Mouse (Mus musculus) frontal cortex, postnatal 14 days (tissue): ENCODE measurements around the gene Mvk.

Experiments
- DNase-seq, 2 experiments: peaks; one replicate each; pipeline ENCODE4 v3.0.0; 2022; ENCODE audit warnings: low spot score in 2 of 2

Gene Mvk

DNA sequence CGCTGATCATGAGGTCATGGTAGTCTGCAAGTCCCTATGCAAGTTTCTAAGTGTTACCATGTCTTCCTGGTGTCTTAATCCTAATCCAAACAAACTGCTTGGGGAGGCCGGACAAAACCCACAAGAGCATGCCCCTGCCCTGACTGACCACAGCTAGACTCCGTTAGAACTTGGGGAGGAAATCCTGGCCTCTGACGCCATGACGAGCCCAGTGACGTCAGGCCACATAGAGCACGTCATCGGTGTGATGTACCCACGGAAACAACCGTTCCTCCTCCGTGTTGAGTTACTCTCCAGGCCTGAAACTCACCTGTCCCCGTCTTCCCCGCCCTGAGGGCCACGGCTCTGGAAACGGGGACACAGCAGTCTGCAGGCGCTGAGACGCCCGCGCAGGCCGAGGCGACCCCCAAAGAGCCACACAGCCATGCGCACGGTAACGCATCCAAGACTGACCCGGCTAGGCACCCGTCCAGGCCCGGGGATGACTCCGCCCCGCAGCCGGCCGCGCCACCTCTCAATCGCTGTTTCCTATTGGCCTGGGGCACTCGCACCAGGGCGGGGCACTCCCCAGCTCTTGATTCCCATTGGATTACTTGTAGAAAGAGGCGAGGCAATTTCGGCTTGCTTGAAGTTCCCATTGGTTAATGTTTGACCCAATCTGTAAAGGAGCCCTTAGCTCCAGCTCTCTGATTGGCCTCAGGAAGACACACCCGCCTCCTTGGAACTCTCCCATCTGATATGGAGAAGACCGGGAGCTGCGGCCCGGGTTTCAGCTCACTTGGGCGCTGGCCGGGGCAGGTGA is at the start of gene Mvk, which contains the start of gene Mmab:
Mvk (plus strand) TSS at position 704 of the 802 bp plus-strand sequence.
Mmab (minus strand) TSS at position 495 of the 802 bp plus-strand sequence.
- peak; percentile 99 for DNase-seq

DNA sequence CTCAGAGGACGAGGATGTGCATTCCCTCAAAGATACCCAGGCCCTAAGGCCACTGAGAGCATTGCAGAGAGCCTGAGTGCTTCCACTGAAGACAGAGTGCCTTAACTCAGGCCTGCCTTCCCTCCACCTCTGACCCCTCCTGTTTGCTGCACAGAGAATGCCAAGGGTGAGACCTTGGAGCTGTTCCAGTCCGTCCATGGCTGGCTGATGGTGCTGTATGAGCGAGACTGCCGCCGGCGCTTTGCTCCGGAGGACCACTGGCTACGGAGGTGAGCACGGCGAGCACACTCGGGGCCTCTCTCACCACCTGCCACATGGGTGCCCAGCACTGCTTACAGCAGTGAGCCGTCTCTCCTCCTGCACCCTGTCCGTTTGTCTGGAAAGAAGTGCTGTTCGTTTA is 37.5 kb upstream of the Mvk start:
- DNase-seq: no peak

DNA sequence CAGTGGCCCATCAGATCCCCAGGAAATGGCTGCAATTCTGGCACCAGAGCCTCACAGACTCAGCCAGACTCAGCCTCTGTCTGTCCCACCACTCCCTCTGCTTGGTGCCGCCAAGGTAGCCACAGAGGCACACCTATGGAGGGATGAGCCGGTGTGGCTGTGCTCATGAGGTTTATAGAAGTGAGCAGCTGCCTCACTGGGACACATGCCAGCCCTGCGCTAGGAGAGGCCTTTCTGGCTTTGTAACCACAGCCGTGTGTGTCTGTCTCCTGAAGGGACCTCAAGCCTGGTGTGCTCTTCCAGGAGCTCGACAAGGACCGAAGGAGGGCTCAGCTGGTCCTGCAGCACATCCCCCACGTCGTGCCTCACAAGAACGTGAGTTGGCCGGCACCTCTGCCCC is 36.8 kb upstream of the Mvk start:
- DNase-seq: no peak

DNA sequence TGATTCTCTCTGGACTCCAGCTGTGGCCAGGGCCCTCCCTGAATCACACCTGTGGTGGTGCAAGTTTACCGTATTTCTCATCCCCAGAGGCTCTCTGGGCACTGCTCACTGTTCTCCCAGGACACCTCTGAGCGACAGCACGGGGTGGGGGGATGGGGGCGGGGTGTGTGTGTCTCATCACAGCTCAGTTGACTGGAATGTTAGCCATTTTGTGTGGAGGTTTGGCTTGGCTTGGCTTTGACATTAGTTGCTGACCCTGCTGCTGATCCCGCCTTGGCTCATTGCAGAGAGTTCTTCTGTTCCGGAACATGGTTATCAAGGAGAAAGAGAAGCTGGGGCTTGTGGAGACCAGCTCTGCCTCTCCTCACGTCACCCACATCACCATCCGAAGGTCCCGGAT is 36.3 kb upstream of the Mvk start:
- DNase-seq: no peak

DNA sequence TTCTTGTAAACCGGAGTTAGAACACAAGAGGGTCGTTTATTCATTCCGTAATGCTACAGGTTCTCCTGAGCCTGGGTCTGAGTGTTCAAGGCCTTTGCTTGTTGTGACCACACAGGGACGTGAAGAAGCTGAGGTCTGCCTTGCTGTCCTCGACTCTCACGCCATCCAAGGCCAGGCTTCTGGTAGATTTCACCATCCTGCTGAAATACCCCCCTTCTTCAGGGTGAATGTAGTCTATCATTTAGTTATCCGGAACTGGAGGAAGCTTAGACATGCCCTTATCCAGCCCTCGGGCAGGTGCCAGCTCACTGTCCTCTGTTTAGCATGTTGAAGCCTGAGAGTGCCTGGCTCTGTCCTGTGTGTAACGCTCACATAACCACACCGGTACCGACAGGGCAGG is 35.2 kb upstream of the Mvk start:
- no peak for DNase-seq

DNA sequence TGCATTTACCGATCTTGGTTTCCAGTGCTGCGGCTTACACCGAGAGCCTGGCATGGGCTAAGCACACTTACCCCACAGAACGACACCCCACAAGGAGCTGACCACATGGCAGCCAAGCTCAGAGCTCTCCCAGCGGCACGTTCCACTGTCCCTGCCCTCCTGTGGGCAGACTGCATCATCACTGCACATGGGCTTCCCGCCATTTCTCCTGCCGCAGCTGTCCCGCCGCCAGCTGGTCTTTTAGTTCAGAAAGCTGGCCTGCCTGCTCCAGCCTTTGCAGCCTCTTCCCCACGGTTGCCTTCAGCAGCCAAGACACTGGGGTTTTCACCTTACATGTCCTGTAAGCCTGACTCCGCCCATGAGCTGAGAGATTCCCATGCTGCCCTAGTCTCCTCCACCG is 33.6 kb upstream of the Mvk start:
- DNase-seq: no peak

DNA sequence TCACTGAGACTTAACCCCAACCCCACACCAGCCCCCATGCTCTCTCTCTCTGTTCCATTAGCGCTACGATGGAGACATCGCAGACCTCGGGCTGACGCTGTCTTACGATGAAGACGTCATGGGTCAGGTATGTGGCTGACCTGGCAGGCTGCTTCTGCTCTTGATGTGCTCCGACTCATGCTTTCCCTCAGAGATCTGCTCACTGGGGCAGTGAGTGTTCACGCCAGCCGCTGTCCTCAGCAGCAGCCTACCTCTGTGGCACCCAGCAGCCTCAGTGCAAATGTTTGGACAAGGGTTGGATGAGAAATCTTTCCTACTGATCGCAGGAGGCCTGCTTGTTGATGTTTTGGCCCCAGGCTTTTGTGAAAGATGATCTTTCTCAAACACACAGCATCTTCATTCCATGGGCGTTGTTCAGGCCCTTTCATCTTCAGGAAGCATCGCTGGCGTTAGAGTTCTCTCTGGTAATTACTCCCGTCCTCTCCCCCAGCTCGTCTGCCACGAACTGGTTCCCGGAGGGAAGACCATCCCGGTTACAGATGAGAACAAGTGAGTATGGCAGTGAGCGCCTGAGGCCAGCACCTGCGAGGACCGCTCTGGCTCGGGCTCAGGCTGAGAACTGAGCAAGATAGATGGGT is 31.6 kb upstream of the Mvk start:
- no peak for DNase-seq

DNA sequence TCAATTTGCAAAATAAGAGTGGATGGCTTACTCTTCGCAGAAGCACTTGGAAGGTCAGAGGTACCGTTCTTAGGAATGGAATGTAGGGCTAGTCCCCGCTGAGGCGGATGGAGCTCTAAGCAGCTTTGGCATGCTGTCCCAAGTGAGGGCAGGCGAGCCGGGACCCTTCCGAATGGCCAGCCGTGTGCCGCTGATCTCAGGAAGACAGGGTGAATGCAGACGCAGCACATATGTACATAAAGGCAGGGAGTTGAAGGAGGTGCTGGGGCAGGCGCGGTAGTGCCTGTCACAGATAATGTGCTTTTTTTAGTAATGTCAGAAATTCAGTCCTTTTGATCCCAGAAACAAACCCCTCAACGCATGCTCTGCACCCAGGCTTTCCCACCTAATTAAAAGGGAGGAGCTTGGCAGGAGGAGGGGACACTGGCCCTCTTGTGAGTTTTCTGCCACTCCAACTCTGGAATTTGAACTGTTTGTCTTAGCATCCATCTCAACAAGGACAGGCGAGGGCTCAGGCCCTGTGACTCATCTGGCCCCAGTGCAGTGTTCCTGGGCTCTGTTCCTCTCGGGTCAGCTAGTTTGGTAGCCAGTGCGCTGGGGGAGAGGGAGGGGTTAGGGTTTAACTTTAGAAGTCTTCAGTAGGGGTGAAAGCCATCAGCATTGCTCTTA is 30.9 kb upstream of the Mvk start:
- DNase-seq: no peak

DNA sequence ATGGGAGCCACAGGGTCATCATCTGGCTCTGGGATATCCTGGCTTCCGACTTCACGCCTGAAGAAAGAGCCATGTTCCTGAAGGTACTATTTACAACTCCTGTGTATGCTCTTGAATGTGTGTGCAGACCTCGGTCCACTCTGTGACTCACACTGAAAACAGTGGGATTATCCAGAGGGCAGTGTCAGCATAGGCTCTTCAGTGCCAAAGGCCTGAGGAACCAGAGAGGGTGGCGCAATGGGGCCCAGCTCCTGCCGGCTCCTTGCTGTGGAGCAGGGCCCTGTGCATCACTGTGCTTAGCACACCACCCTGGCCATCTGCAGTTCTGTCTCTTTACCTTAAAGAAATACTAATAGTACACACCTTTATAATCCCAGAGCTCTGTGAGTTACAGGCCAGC is 28.5 kb upstream of the Mvk start:
- no peak for DNase-seq

DNA sequence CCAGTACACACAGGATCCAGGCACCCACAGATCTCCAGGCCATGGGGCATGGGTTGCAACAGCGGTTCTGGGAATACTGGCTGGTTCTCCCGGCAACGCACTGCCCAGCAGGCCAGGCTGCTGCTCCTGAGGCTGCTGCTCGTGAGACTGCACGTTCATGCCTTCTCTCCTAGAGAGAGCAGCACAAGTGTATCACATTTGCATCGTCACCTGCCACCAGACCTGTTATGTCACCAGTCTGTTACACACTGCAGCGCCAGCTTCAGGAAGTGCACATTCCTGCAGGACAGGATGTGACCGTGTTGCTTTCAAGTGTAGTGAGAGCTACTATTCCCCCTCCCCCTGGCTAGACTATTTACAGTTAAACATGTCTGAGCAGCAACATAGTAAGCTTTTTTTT is 27.2 kb upstream of the Mvk start:
- no peak for DNase-seq

DNA sequence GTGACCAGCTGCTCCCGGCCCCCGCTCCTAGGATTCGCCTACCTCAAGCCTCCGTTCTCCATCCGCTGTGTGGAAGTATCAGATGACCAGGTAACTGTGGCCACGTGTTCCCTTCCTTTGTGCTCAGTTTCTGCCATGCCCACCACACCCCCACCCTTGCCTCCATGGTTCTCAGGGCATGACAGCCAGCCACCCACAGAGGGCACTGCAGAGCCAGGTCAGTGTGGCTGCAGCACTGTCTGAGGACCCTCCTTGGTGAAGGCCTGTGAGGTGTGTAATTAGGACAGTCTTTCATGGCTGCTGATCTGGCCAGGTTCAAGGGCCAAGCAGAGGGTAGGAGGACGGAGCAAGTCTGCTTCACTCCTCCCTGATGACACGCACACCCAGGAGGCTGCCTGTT is 25.5 kb upstream of the Mvk start:
- DNase-seq: no peak

DNA sequence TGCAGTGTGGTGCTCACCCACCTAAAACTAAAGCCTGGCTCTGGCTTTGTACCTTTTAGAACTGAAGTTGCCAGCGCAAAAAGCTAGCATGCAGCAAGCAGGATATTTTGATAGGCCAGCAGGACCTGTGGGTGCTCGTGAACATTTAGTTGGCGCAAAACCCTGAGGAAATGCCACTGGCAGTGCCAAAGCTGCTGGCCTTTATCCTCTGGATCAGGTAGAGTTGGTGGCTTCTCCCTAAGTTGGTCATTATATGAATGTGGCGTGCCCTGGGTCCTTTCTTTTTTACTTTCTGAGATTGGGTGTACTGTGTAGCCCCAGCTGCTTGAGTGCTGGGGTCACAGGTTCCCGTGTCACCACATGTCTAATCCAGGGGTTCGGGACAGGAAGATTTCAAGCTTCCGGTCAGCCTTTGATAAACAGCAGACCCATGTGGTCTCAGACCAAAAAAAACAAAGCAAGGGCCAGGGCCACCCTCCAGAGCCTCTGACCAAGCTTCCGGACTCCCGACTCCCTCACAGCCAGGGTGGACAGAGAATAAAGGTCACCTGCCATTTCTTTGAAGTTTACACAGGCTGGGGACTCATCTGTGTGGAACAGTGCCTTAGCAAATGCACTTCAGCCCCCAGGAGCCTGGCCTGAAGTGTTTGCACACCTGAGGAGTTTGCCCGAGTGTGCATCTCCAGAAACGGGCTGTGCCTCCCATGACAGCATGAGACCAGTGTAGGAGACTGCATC is 22.3 kb upstream of the Mvk start:
- no peak for DNase-seq

DNA sequence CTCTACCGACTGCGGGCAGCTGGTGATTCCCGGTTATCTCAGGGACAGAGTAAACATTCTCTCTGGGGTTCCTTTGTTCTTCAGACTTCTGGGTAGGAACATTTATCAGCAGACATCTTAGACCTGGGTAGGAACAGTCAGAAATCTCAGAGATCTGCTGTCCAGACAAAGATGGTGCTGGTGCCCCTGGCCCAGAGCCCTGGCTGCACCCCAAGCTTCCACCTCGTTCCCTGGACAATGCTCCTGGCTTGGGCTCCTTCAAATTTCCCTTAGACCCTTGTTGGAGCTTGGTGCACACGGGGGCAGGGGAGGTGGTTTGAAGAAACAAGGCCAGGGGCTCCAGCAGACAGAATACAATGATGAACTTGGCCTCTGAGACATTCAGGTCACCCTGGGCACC is 21.5 kb upstream of the Mvk start:
- no peak for DNase-seq

DNA sequence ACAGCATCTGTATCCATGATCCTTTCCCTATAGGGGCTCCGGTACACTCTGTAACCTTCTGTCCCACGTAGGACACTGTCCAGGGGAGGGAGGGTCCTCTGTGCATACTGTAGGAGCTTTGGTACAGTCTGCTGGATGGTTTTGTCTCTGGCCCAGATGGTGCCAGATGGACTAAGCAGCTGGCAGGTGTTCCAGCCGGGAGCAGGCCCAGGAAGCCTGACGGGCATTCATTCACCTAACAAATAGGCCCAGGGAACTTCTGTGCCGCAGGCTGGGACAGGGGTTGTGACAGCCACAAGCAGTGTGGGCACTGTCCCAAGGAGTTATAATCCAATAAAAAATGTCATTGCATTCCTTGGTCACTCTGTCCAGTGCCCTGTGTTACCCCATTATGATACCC is 20.1 kb upstream of the Mvk start:
- DNase-seq: no peak

DNA sequence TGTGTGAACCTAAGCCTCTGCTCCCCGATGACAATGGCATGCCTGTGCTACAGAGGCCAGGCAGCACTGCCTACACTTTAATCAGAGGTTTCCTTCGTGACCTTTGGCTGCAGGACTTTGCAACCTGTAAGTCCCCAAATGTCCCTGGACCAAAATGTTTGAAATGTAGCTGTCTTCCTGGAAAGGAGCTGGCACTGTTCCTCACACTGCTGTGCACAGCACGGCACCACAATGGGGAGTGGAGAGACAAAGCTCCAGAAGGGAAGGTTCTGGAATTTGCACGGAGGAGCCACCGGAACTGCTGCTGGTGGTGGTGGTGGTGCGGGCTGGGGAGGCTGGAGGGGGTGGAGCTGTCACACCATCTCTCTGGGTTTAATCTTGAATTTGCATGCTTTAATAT is 17.3 kb upstream of the Mvk start:
- no peak for DNase-seq

DNA sequence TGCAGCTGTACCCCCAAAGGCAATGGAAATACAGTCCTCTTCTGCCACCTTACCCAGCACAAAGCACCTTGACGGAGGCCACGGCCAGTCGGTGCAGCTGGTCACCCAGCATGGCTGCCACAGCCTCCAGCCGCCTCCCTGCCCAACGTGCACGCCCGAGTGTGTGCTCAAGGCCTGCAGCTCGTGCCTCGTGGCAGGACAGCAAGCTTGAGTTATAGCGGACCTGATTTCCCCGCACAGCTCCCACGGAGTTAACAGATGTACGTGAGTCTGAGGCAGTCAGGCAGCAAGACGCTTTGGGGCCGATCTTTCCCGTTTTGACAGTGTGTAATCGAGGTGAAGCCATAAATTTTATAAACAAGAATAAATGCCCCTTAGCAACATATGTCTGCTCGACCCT is 15.4 kb upstream of the Mvk start:
- DNase-seq: no peak

DNA sequence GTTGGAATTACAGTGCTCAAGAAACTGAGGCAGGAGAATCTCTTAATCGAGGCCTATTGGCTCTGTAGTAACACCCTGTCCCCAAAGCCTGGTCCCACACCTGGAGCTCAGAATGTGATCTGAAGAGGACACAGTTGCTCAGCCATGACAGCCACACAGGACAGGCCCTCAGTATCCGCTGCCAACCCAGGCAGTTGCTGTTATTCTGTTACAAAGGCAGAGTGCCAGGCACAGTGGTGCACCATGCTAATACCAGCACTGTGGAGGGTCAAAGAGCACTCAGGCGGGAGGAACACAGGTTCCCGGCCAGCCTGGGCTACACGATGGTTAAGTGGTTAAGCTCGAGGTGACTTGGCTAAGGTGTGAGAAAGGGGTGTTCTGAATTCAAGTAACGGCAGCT is 14.3 kb upstream of the Mvk start:
- DNase-seq: no peak

DNA sequence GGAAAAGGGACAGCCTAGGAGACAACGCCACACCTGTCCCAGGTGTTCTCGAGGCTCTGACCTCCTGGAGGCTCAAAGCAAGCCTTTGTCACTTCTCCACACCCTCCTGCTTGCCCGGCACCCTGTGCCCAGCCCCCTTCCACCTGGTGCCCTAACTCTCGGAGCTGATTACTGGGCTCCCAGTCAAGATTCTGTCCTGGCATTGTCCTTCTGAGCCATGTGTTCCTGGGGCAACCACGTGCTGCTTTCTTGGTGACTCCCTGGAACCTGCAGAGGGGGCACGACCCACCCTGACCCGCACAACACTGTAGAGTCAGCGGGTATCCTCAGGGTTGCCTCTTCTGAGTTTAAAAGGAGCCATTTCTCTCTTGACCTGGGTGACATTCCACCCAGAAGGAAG is 9.7 kb upstream of the Mvk start:
- no peak for DNase-seq

DNA sequence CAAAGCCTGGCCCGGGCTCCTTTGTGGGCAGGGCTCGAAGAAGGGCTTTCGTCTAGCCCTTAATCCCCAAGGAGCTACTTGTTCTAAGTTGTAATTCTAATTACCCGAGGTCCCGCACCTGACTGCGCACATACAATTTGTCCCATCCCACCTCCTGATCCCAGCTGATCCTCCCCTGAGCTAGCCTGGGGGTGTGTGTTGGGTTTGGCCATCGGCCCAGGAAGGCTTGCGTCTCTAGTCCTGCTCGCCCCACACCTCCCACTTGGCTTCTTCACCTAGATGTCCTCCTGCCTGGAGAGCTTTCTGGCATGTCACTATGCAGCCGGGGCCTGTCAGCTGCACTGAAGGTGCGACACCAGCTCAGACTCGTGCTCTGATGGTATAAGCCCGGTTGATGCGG is 8.5 kb upstream of the Mvk start:
- DNase-seq: no peak

DNA sequence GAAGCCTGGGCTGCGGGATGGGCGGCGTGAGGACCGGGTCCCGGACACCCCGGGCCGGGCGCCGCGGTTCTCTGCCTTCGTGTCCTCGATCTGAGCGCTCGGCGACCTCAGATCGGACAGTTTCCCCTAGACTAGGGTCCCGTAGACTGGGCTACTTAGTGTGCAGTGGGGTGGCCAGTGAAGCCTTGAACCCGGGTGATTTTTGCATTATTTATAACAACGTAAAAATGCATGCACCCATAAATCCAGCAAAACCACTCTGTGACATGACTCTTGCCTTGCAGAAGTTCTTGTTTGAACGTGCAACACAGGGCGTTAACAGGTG is 261 bp downstream of the Mvk start:
- DNase-seq: no peak

DNA sequence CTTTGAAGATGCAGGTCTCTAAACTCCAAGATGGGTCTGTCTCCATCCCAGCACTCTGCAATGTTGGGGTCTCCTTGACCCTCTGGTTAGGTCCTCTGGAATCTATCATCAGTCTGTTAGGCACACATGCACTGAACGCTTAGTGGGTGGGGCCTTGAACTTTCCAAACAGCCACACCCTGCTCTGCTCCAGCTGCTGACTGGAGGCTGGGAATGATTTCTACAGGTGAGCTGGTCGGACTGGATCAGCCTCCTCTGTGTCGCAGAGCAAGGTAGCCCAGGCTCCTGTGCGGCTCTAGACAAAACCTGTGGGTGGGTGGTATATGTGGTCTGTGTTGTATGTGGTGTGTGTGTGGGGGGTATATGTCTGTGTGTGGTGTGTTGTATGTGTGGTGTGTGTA is 4.9 kb downstream of the Mvk start:
- DNase-seq: no peak

DNA sequence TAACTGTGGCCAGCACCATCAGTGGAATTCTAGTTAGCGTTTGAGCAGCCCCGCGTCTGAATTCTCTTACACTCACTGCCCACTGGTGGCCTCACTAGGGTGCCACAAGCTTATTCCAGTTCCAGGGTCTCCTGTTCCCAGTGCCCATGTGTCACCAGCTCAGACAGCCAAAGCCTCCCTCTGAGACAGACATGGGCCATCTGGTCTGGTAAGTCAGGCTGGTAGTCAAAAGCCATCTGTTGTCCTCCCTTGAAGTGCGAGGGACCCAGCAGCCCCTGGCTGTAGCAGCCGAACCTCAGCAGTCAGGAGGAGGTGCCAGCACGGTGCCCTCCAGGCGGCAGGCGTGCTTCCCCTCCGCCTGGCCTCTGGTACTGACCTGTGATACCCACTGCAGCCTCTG is 12.2 kb downstream of the Mvk start:
- no peak for DNase-seq
